Mouse (Mus musculus): ENCODE data around the gene Gng10. TPM values are rescaled to one million over a fixed set of nuclear protein-coding genes. Genes with fewer than 3 reads are reported as not detected.

Gene Gng10
- polyA plus RNA-seq, 1 experiment from 2014 or later, result 195 TPM

- H3K9me3 ChIP-seq, result no peaks in the 10 kb centered on the region
- WGBS, result 0% methylated on average over 2 of the region's 2 CpGs
- H3K9ac ChIP-seq, result no peak overlapping the region
- H3K4me3 ChIP-seq, result no peak overlapping the region
- no peak overlapping the region for H3K27ac ChIP-seq
- no peaks in the 10 kb centered on the region for H3K36me3 ChIP-seq
- no peaks in the 10 kb centered on the region for H3K27me3 ChIP-seq
- H3K4me1 ChIP-seq, result peaks cover 24% of the 10 kb centered on the region
- no peak for ATAC-seq (ENCODE audit: low FRiP score, low read depth)
- no peak overlapping the region for H3K4me2 ChIP-seq (replicated peaks)
Measured at GRCm38 (mm10) chr4:59000614-59001013, 34.3 kb upstream of the Gng10 start.

GRCm38 (mm10) chr4:59002948-59003805, 31.7 kb upstream of the Gng10 start, which contains the start of gene Gm20503:
Gene Gm20503 (plus strand): TSS chr4:59003210.
- Histone ChIP-seq H3K9me3 (no peaks in the 10 kb centered on the region), H3K27ac (peak within 1 kb of the TSS; percentile 84), H3K9ac (peak within 1 kb of the TSS; percentile 97), H3K4me2 (replicated peaks) (peak within 1 kb of the TSS; percentile 80), H3K27me3 (no peaks in the 10 kb centered on the region), H3K4me1 (peaks cover 41% of the 10 kb centered on the region), H3K4me3 (peak within 1 kb of the TSS; percentile 83), H3K36me3 (no peaks in the 10 kb centered on the region)
- peak; percentile 97 for ATAC-seq (ENCODE audit: low FRiP score, low read depth)
- under 1% methylated on average over 54 of the region's 89 CpGs for WGBS

- ATAC-seq (ENCODE audit: low FRiP score, low read depth), result no peak
- Histone ChIP-seq H3K36me3 (no peaks in the 10 kb centered on the region), H3K4me2 (replicated peaks) (peak overlapping the region; percentile 80), H3K27ac (no peak overlapping the region), H3K9ac (peak overlapping the region; percentile 97), H3K9me3 (no peaks in the 10 kb centered on the region), H3K4me3 (peak overlapping the region; percentile 83), H3K27me3 (no peaks in the 10 kb centered on the region), H3K4me1 (peaks cover 45% of the 10 kb centered on the region)
- WGBS, result 29% methylated on average over 7 of the region's 7 CpGs
Measured at GRCm38 (mm10) chr4:59003806-59004200, 31.1 kb upstream of the Gng10 start.

GRCm38 (mm10) chr4:59006211-59006610, 28.7 kb upstream of the Gng10 start:
- H3K9ac ChIP-seq, result no peak overlapping the region; the same call in 1 of the 2 replicates
- H3K9me3 ChIP-seq, result no peaks in the 10 kb centered on the region
- WGBS, result 42% methylated on average over 8 of the region's 8 CpGs

GRCm38 (mm10) chr4:59007016-59007415, 27.9 kb upstream of the Gng10 start:
- no peak overlapping the region for H3K9ac ChIP-seq
- H3K4me3 ChIP-seq, result no peak overlapping the region
- no peaks in the 10 kb centered on the region for H3K36me3 ChIP-seq
- peaks cover 48% of the 10 kb centered on the region for H3K4me1 ChIP-seq
- no peaks in the 10 kb centered on the region for H3K27me3 ChIP-seq
- H3K4me2 ChIP-seq (replicated peaks), result no peak overlapping the region
- ATAC-seq (ENCODE audit: low FRiP score, low read depth), result no peak
- WGBS, result 87% methylated on average over 6 of the region's 6 CpGs
- no peak overlapping the region for H3K27ac ChIP-seq
- H3K9me3 ChIP-seq, result no peaks in the 10 kb centered on the region

More at GRCm38 (mm10) chr4:59006211-59006610, 28.7 kb upstream of the Gng10 start:
- Histone ChIP-seq H3K36me3 (no peaks in the 10 kb centered on the region), H3K27me3 (no peaks in the 10 kb centered on the region), H3K4me1 (peaks cover 45% of the 10 kb centered on the region), H3K4me2 (replicated peaks) (no peak overlapping the region), H3K27ac (no peak overlapping the region), H3K4me3 (no peak overlapping the region)
- no peak for ATAC-seq (ENCODE audit: low FRiP score, low read depth)

GRCm38 (mm10) chr4:59007974-59008373, 26.9 kb upstream of the Gng10 start:
- WGBS, result 75% methylated on average over 5 of the region's 5 CpGs
- peaks cover 44% of the 10 kb centered on the region for H3K4me1 ChIP-seq
- H3K9me3 ChIP-seq, result no peaks in the 10 kb centered on the region
- no peaks in the 10 kb centered on the region for H3K36me3 ChIP-seq
- no peak overlapping the region for H3K4me2 ChIP-seq (replicated peaks)
- H3K27me3 ChIP-seq, result no peaks in the 10 kb centered on the region
- no peak overlapping the region for H3K4me3 ChIP-seq
- ATAC-seq (ENCODE audit: low FRiP score, low read depth), result no peak
- no peak overlapping the region for H3K9ac ChIP-seq
- H3K27ac ChIP-seq, result no peak overlapping the region

- H3K9ac ChIP-seq, result no peak overlapping the region
- no peaks in the 10 kb centered on the region for H3K9me3 ChIP-seq
- peaks cover 5% of the 10 kb centered on the region for H3K36me3 ChIP-seq
- H3K27ac ChIP-seq, result no peak overlapping the region
- H3K4me3 ChIP-seq, result no peak overlapping the region
- no peak overlapping the region for H3K4me2 ChIP-seq (replicated peaks)
- H3K27me3 ChIP-seq, result no peaks in the 10 kb centered on the region
- WGBS, result 87% methylated on average over 7 of the region's 7 CpGs
- peaks cover 38% of the 10 kb centered on the region for H3K4me1 ChIP-seq
- ATAC-seq (ENCODE audit: low FRiP score, low read depth), result no peak
Measured at GRCm38 (mm10) chr4:59009186-59009585, 25.7 kb upstream of the Gng10 start.

GRCm38 (mm10) chr4:59009696-59010095, 25.2 kb upstream of the Gng10 start:
- WGBS, result 73% methylated on average over 4 of the region's 4 CpGs
- no peak overlapping the region for H3K4me3 ChIP-seq
- no peak overlapping the region for H3K27ac ChIP-seq
- H3K36me3 ChIP-seq, result peaks cover 6% of the 10 kb centered on the region
- H3K4me2 ChIP-seq (replicated peaks), result no peak overlapping the region
- H3K9ac ChIP-seq, result no peak overlapping the region
- H3K9me3 ChIP-seq, result no peaks in the 10 kb centered on the region
- no peaks in the 10 kb centered on the region for H3K27me3 ChIP-seq
- no peak for ATAC-seq (ENCODE audit: low FRiP score, low read depth)
- H3K4me1 ChIP-seq, result peaks cover 33% of the 10 kb centered on the region

- Histone ChIP-seq H3K4me2 (replicated peaks) (no peak overlapping the region), H3K27ac (0 out of 2 replicates have a peak overlapping the region, but pooled peaks have one; percentile 22), H3K9ac (no peak overlapping the region), H3K9me3 (no peaks in the 10 kb centered on the region), H3K4me1 (peaks cover 15% of the 10 kb centered on the region), H3K36me3 (peaks cover 14% of the 10 kb centered on the region), H3K4me3 (no peak overlapping the region), H3K27me3 (no peaks in the 10 kb centered on the region)
- no peak for ATAC-seq (ENCODE audit: low FRiP score, low read depth)
- WGBS, result 74% methylated on average over 3 of the region's 3 CpGs
Measured at GRCm38 (mm10) chr4:59011446-59011845, 23.4 kb upstream of the Gng10 start.

GRCm38 (mm10) chr4:59015181-59015580, 19.7 kb upstream of the Gng10 start:
- Histone ChIP-seq H3K4me2 (replicated peaks) (no peak overlapping the region), H3K27ac (no peak overlapping the region), H3K27me3 (no peaks in the 10 kb centered on the region), H3K9ac (no peak overlapping the region), H3K4me3 (no peak overlapping the region), H3K9me3 (no peaks in the 10 kb centered on the region), H3K4me1 (0 out of 2 replicates have a peak, but pooled peaks cover 3% of the 10 kb centered on the region), H3K36me3 (peaks cover 47% of the 10 kb centered on the region)
- WGBS, result 85% methylated on average over 3 of the region's 3 CpGs
- ATAC-seq (ENCODE audit: low FRiP score, low read depth), result no peak

GRCm38 (mm10) chr4:59016922-59017321, 18.0 kb upstream of the Gng10 start:
- Histone ChIP-seq H3K9ac (no peak overlapping the region), H3K27ac (no peak overlapping the region), H3K4me3 (no peak overlapping the region), H3K4me2 (replicated peaks) (no peak overlapping the region), H3K9me3 (no peaks in the 10 kb centered on the region), H3K4me1 (no peaks in the 10 kb centered on the region), H3K27me3 (no peaks in the 10 kb centered on the region), H3K36me3 (peaks cover 57% of the 10 kb centered on the region)
- no peak for ATAC-seq (ENCODE audit: low FRiP score, low read depth)
- 95% methylated on average over 2 of the region's 2 CpGs for WGBS

- Histone ChIP-seq H3K4me2 (replicated peaks) (peak overlapping the region; percentile 67), H3K27ac (no peak overlapping the region), H3K9me3 (peaks cover 2% of the 10 kb centered on the region; the same call in 1 of the 2 replicates), H3K36me3 (peaks cover 15% of the 10 kb centered on the region), H3K27me3 (no peaks in the 10 kb centered on the region), H3K4me1 (peaks cover 12% of the 10 kb centered on the region), H3K9ac (no peak overlapping the region), H3K4me3 (peak overlapping the region; percentile 86)
- 0 out of 2 replicates have a peak, but pooled peaks have one; percentile 30 for ATAC-seq (ENCODE audit: low FRiP score, low read depth)
- WGBS, result 74% methylated on average over 10 of the region's 10 CpGs
Measured at GRCm38 (mm10) chr4:59034325-59034917, 467 bp upstream of the Gng10 start.
